Mouse (Mus musculus) ES-Bruce4 (cell line): ENCODE measurements around the gene Phactr1. TPM values are rescaled to one million over a fixed set of nuclear protein-coding genes. Genes with fewer than 3 reads are reported as not detected.

Source experiments
- H3K27ac ChIP-seq: 2 replicates; pipeline ENCODE4 v1.5.1; 2012; ENCODE audit warnings: low read length, inconsistent platforms; ENCODE audit not compliant: insufficient read depth
- H3K27me3 ChIP-seq: 2 replicates; pipeline ENCODE4 v1.6.1; 2012; ENCODE audit warnings: mild to moderate bottlenecking, low read length, inconsistent platforms; ENCODE audit not compliant: control insufficient read depth, poor library complexity, insufficient read depth, severe bottlenecking
- H3K36me3 ChIP-seq: 2 replicates; pipeline ENCODE4 v1.6.1; 2012; ENCODE audit warnings: inconsistent platforms, mild to moderate bottlenecking, low read length, moderate library complexity; ENCODE audit not compliant: control insufficient read depth, poor library complexity, insufficient read depth, severe bottlenecking
- H3K4me1 ChIP-seq: one replicate; pipeline ENCODE4 v1.8.1; 2011; ENCODE audit warnings: low read length; ENCODE audit not compliant: control insufficient read depth, insufficient read depth
- H3K4me3 ChIP-seq: 2 replicates; pipeline ENCODE4 v1.5.1; 2011; ENCODE audit warnings: low read depth, mild to moderate bottlenecking, low read length
- H3K9ac ChIP-seq: 2 replicates; pipeline ENCODE4 v1.6.1; 2012; ENCODE audit warnings: low read depth, mild to moderate bottlenecking, inconsistent platforms; ENCODE audit not compliant: poor library complexity, severe bottlenecking
- H3K9me3 ChIP-seq: replicated peaks from 2 replicates; pipeline ENCODE4 v1.6.1; 2012; ENCODE audit warnings: mild to moderate bottlenecking, low read length, inconsistent platforms; ENCODE audit not compliant: control insufficient read depth, poor library complexity, insufficient read depth, severe bottlenecking
- CTCF ChIP-seq: IDR thresholded peaks from one replicate; pipeline ENCODE4 v1.8.1; 2011; ENCODE audit warnings: low read depth, low read length
- EP300 ChIP-seq: IDR thresholded peaks from 2 replicates; pipeline ENCODE4 v1.6.1; 2011; ENCODE audit warnings: low read depth, low read length; ENCODE audit not compliant: insufficient read depth
- POLR2A ChIP-seq: IDR thresholded peaks from one replicate; pipeline ENCODE4 v1.8.1; 2011; ENCODE audit warnings: low read length; ENCODE audit not compliant: insufficient read depth
- polyA plus RNA-seq: library from polyadenylated mRNA; stranded (reverse); fragments of >200 nt; gene quantifications from 2 replicates; pipeline ENCODE4 v1.2.4, GENCODE M21; 2011; ENCODE audit warnings: low read depth; ENCODE audit not compliant: missing spikeins, insufficient read depth, insufficient read length

Phactr1 gene
- polyA plus RNA-seq, 1 experiment = 0.96 TPM

DNA sequence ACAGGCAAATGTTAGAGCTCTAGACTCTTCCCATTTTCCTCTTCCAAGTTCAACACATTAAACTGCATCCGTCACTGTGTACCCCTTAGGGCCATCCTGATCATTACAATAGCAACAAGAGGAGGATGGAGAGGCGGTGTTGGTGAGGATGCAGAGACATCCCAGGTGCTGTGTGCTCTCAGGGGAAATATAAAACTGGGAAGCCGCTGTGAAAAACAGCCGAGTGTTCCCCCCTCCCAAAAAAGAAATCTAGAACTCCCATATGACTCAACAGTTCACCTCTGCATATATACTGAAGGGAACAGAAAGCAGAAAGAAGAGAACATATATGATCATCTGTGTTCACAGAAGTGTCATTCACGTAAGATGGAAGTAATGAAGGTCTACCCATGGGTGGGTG lies 342.6 kb downstream of the Phactr1 start:
- Histone ChIP-seq H3K4me3 (no peak overlapping the region), H3K36me3 (no peaks in the 10 kb centered on the region), H3K27ac (no peak overlapping the region), H3K27me3 (no peaks in the 10 kb centered on the region; the same call in 1 of the 2 replicates), H3K9ac (no peak overlapping the region), H3K4me1 (no peaks in the 10 kb centered on the region), H3K9me3 (no peaks in the 10 kb centered on the region)
- TF ChIP-seq EP300 = no peak
- no peak for TF ChIP-seq CTCF
- TF ChIP-seq POLR2A = no peak

DNA sequence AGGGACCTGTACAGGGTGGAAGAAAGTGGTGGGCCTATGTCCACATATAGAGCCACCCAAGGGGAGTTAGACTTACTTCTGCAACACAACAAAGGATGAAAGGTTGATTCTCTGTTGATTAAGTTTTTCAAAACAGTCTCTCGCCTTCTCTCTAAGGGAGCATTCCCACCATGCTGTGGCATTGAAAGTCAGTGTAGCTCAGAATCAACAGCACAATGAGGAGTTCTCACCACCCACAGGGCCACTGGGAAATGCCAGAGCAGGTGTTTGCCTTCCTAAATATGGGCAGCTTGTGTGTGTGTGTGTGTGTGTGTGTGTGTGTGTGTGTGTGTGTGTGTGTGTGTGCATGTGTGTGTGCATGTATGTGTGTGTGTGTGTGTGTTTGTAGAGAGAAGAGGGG lies 347.1 kb downstream of the Phactr1 start:
- H3K9me3 ChIP-seq = no peaks in the 10 kb centered on the region
- 0 out of 2 replicates have a peak, but pooled peaks have one; percentile 30 for TF ChIP-seq EP300
- TF ChIP-seq POLR2A = no peak
- no peak overlapping the region for H3K4me3 ChIP-seq
- no peaks in the 10 kb centered on the region for H3K4me1 ChIP-seq
- no peak overlapping the region for H3K9ac ChIP-seq
- no peaks in the 10 kb centered on the region for H3K27me3 ChIP-seq
- no peak overlapping the region for H3K27ac ChIP-seq
- H3K36me3 ChIP-seq = no peaks in the 10 kb centered on the region

DNA sequence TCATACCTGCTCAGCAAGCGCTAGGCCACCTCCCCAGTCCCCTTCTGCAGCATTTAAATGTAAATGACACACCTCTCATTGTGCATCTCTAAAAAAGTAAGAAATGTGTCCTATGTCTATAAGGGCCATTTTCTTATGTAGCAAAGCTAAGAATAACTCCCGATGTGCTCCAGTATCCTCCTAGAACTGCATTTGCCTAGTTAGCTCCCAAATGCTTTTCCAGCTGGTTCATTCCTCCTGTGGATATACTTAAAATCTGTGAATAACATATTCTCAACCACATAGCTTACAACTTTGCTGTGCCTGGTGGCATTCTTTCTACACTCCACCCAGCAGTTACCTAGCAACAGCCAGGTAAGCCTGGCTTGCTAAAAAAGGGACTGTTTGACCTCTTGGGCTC lies 349.8 kb downstream of the Phactr1 start:
- Histone ChIP-seq H3K9ac (no peak overlapping the region), H3K4me3 (no peak overlapping the region), H3K9me3 (no peaks in the 10 kb centered on the region), H3K4me1 (no peaks in the 10 kb centered on the region), H3K27ac (no peak overlapping the region), H3K27me3 (no peaks in the 10 kb centered on the region), H3K36me3 (no peaks in the 10 kb centered on the region)
- TF ChIP-seq CTCF (no peak), EP300 (no peak), POLR2A (no peak)

DNA sequence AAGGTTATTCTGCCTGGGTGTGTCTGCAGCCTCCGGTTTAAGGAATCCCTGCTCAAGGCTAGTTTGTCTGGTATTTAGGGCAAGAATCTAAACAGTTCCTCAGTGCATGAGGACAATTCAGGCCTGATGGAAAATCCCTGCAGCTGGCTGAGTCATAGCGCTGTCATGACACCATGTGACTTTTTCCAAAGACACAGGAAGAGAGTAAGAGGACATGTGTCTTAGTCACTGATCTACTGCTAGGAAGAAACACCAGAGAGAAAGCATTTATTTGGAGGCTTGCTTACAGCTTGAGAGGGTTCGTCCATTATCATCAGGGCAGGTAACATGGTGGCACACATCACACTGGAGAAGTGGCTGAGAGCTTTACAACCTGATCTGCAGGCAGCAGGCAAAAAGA lies 352.0 kb downstream of the Phactr1 start:
- TF ChIP-seq CTCF (no peak), POLR2A (no peak), EP300 (no peak)
- H3K4me3 ChIP-seq = no peak overlapping the region
- no peak overlapping the region for H3K27ac ChIP-seq
- no peaks in the 10 kb centered on the region for H3K27me3 ChIP-seq
- no peaks in the 10 kb centered on the region for H3K4me1 ChIP-seq
- H3K9me3 ChIP-seq = no peaks in the 10 kb centered on the region
- H3K36me3 ChIP-seq = no peaks in the 10 kb centered on the region
- no peak overlapping the region for H3K9ac ChIP-seq

DNA sequence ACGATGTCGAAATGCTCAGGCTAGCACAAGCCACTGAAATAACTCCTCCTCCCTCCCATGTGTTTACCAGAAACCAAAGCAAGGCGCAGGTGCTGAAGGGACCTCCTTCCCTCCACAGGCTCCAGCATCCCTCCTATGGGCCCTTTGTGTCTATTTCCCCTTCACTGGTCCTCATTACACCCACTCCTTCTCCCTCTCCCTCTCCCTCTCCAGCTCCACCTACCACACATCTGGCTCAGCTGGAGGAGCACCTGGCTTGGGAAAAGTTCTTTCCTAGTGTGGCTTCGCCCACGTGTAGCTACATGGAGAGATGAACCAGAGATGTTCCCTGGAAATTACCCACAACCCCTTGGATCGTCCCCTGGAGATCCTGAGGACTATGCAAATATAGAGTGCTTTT lies 356.1 kb downstream of the Phactr1 start:
- H3K27ac ChIP-seq = no peak overlapping the region
- no peaks in the 10 kb centered on the region for H3K9me3 ChIP-seq
- TF ChIP-seq EP300 (no peak), POLR2A (no peak), CTCF (no peak)
- no peaks in the 10 kb centered on the region for H3K27me3 ChIP-seq
- H3K36me3 ChIP-seq = no peaks in the 10 kb centered on the region
- H3K4me1 ChIP-seq = no peaks in the 10 kb centered on the region
- no peak overlapping the region for H3K9ac ChIP-seq
- no peak overlapping the region for H3K4me3 ChIP-seq

DNA sequence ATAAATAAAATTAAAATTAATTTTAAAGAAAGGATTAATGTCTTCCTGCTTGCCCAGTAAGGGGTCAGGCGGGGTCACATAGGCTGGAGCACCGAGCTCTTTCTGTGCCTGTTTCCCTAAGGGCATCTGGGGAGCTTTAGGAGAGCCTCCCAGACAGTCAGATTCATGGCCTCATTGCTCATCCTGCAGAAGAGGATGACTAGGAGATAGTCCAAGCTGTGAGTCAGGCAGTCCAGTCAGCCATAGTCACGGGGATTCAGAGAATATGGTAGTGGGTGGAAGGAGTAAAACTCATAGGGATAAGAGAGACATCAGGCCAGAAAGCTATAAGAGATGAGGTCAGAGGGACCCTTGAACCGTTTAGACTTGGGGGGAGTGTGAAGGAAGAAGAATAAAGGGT lies 362.3 kb downstream of the Phactr1 start:
- Histone ChIP-seq H3K36me3 (no peaks in the 10 kb centered on the region), H3K4me3 (no peak overlapping the region), H3K9ac (no peak overlapping the region), H3K27me3 (no peaks in the 10 kb centered on the region), H3K27ac (no peak overlapping the region), H3K9me3 (no peaks in the 10 kb centered on the region), H3K4me1 (no peaks in the 10 kb centered on the region)
- TF ChIP-seq EP300 = no peak
- TF ChIP-seq CTCF = no peak
- no peak for TF ChIP-seq POLR2A
